Mouse (Mus musculus): ENCODE measurements around the gene Sox10.

- no peak for TF ChIP-seq EP300 (IDR thresholded peaks at IDR 0.05; ENCODE audit: low read depth)
- no peak for TF ChIP-seq CTCF (IDR thresholded peaks at IDR 0.05; ENCODE audit: low read depth)
These were observed 36.6 kb upstream of the Sox10 start for GRCm38 (mm10) chr15:79201491-79202150.
